Mouse (Mus musculus): ENCODE results near the gene Rhobtb3. TPM values are rescaled to one million over a fixed set of nuclear protein-coding genes. Genes with fewer than 3 reads are reported as not detected.

Gene Rhobtb3
- 1.9 and 2.1 TPM in 2 replicates for polyA plus RNA-seq (2012; rRNA removed)

DNA sequence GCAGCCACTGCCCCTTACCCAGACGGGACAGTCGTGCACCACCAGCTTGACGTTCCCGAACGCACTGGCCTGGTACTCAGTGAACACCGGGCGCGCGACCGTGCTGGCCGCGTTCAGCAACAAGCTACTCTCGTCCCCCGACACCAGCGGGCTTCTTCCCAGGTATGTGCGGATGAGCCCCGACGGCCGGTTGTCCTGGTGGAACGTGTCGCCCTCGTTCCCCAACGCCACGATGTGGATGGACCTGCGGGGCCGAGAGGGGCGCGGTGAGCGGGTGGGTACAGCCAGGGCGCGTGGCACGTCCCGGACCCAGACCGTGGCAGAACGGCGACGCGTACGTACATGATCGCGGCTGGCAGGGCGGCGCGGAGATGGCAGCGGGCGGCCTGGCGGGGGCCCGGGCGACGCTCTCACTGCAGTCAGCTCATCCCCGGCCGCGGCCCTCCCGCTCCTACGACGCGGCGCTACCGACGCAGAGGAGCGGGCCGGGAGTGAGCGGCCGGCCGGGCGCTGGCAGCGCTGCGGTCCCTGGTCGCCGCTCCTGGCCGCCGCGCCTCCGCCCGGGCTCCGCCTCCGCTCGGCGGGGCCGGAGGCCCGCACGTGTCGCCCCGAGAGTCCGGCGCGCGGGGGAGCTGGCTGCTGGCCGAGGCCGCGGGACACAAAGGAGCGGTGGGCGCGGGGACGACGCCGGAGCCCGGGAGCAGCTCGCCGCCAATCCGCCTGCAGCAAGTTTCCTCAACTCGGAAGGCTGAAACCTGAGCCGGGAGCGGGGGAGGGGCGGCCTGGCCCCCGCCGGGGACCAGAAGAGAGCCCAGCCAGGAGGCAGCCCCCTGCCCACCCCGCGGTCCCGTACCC, at the start of gene Rhobtb3:
Gene Rhobtb3, minus strand, starts transcription at position 737 of the 855 bp plus-strand sequence.

GRCm38 (mm10) chr13:75966850-75967249, 23.1 kb upstream of the Rhobtb3 start, which contains the start of gene Spata9:
Spata9 (plus strand) TSS chr13:75967150.

DNA sequence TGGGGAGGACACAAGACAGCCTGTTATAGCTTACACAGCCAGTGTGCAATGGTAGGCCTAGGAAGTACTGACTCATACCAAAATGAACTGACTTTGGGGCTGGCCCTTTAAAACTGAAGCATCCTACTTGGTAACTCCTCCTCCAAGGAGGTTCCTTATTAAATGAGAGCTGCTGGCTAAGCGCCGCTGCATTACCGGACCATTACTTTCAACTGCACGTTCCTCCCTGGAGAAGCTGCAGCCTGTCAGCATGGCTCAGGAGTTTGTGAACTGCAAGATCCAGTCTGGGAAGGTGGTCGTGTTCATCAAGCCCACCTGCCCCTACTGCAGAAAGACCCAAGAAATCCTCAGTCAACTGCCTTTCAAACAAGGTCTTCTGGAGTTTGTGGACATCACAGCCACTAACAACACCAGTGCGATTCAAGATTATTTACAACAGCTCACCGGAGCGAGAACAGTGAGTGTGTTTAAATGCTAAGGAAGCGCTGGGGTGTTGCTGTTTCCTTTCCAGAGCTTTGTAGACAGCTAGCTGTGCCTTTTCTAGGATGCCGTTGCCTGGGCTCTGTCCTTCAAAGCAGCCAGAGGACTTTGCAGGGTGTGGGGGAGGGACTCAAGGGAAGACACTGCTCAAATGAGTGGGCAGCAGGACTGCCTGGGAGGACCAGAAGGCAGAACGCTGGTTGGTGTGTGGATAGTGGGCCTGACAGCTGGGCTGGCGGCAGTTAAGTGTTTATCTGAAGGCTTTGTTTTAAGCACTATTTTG, 103.8 kb downstream of the Rhobtb3 start, which contains the start of gene Glrx:
Gene Glrx, plus strand, starts transcription at position 150 of the 763 bp plus-strand sequence.

Other genes with a start within 250 kb of the Rhobtb3 start
- 31.1 and 37.0 TPM in 2 replicates for gene Ell2, start 237.2 kb downstream of the Rhobtb3 start, polyA plus RNA-seq (2012; rRNA removed)
- gene Glrx, start 104.1 kb downstream of the Rhobtb3 start, polyA plus RNA-seq (2012; rRNA removed) = 19.6 and 26.8 TPM in 2 replicates
- gene Spata9, start 23.2 kb upstream of the Rhobtb3 start, polyA plus RNA-seq (2012; rRNA removed) = 0.07 TPM in 1 of 2 replicates, not detected in the other
- gene Rfesd, start 74.8 kb upstream of the Rhobtb3 start, polyA plus RNA-seq (2012; rRNA removed) = 52.1 and 54.4 TPM in 2 replicates
- 1.4 and 1.6 TPM in 2 replicates for gene Gpr150, start 113.1 kb upstream of the Rhobtb3 start, polyA plus RNA-seq (2012; rRNA removed)
- 1.4 and 1.9 TPM in 2 replicates for gene Arsk, start 154.7 kb upstream of the Rhobtb3 start, polyA plus RNA-seq (2012; rRNA removed)
- 4.2 and 4.4 TPM in 2 replicates for gene Ttc37, start 154.8 kb upstream of the Rhobtb3 start, polyA plus RNA-seq (2012; rRNA removed)